Mouse (Mus musculus) heart, embryonic 11.5 days (tissue): ENCODE data around the gene Yap1. TPM values are rescaled to one million over a fixed set of nuclear protein-coding genes. Genes with fewer than 3 reads are reported as not detected.
A peak's percentile ranks its signal among the peaks of the same experiment; 100 is the strongest.

ENCODE experiments used
- ATAC-seq: fragments of 200-750 bp; cut with Nextera tagmentation; replicated peaks from 2 replicates; pipeline ENCODE4 v1.8.0; 2017; ENCODE audit warnings: moderate library complexity; ENCODE audit not compliant: insufficient number of reproducible peaks, low FRiP score, low TSS enrichment
- H3K27ac ChIP-seq: fragments of 300-500 bp; sonication (generic); 2 replicates; pipeline ENCODE4 v1.5.1; 2014; ENCODE audit warnings: mild to moderate bottlenecking, low read depth, low read length
- H3K27me3 ChIP-seq: fragments of 300-500 bp; sonication (generic); 2 replicates; pipeline ENCODE4 v1.6.1; 2014; ENCODE audit warnings: mild to moderate bottlenecking, low read length, mixed read lengths; ENCODE audit not compliant: control insufficient read depth, insufficient read depth
- H3K36me3 ChIP-seq: fragments of 300-500 bp; sonication (generic); 2 replicates; pipeline ENCODE4 v1.6.1; 2014; ENCODE audit warnings: mild to moderate bottlenecking, low read length, moderate library complexity, mixed read lengths; ENCODE audit not compliant: control insufficient read depth, insufficient read depth
- H3K4me1 ChIP-seq: fragments of 300-500 bp; sonication (generic); 2 replicates; pipeline ENCODE4 v1.6.1; 2014; ENCODE audit warnings: low read length; ENCODE audit not compliant: control insufficient read depth, insufficient read depth
- H3K4me2 ChIP-seq: fragments of 300-500 bp; sonication (generic); 2 replicates; pipeline ENCODE4 v1.6.1; 2014; ENCODE audit warnings: mild to moderate bottlenecking, moderate library complexity
- H3K4me3 ChIP-seq: fragments of 300-500 bp; sonication (generic); 2 replicates; pipeline ENCODE4 v1.5.1; 2014; ENCODE audit warnings: low read depth, low read length
- H3K9ac ChIP-seq: fragments of 300-500 bp; sonication (generic); 2 replicates; pipeline ENCODE4 v1.6.1; 2014; ENCODE audit warnings: mild to moderate bottlenecking, low read depth, low read length, moderate library complexity
- H3K9me3 ChIP-seq: fragments of 300-500 bp; sonication (generic); replicated peaks from 2 replicates; pipeline ENCODE4 v1.6.1; 2016; ENCODE audit warnings: low read length; ENCODE audit not compliant: control insufficient read depth
- WGBS: fragments of 180-500 bp; shearing (Covaris S2); extraction: QIAGEN DNeasy Blood & Tissue Kit; methylation state at CpG from one replicate; pipeline ENCODE4 v1.1.7; 2014; ENCODE audit not compliant: insufficient replicate concordance; 5-methylcytosine and 5-hydroxymethylcytosine counted together
- polyA plus RNA-seq: library from polyadenylated mRNA; unstranded; fragments of >200 nt; fragmentation: Nextera tagmentation; extraction: Ambion mirVana; gene quantifications from 2 replicates; pipeline ENCODE4 v1.2.1, GENCODE M21; 2014

The Yap1 gene
- polyA plus RNA-seq, 1 experiment from 2014 or later: 27.1 TPM

DNA sequence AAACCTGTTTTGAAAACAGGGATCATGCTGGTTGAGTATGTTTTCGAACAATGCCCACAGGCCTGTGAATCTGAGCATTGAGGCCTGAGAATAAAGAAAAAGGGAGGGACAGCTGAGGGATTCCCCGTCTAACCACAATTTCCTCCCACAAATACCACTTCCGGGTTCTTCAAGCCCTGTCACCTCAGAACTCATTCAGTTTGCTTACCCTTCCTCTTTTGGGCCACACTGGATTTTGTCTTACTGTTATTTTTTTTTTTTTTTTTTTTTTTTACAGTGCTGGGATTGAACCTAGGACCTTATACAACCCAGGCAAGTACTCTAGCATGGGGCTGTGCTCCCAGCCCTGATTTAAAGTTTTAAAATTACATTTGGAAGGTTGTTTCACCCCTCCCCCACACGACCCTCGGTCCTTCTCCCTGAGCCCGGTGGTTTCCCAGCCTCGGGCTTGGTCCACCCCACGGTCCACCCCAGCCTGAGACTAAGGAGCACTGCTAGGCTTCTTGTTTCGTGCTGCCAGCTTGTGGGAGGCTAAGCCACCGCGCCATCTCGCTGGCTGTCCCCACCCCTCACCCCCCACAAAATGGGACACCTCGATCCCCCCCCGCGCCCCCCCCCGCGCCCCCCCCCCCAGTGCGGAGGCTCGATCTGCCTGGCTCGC lies 13.0 kb upstream of the Yap1 start:
- Histone ChIP-seq H3K36me3 (no peaks in the 10 kb centered on the region), H3K4me2 (no peak overlapping the region), H3K4me1 (no peaks in the 10 kb centered on the region), H3K9me3 (no peaks in the 10 kb centered on the region), H3K27me3 (no peaks in the 10 kb centered on the region), H3K27ac (no peak overlapping the region), H3K4me3 (no peak overlapping the region), H3K9ac (no peak overlapping the region)
- ATAC-seq: no peak
- 42% methylated on average over 20 of the region's 20 CpGs for WGBS

DNA sequence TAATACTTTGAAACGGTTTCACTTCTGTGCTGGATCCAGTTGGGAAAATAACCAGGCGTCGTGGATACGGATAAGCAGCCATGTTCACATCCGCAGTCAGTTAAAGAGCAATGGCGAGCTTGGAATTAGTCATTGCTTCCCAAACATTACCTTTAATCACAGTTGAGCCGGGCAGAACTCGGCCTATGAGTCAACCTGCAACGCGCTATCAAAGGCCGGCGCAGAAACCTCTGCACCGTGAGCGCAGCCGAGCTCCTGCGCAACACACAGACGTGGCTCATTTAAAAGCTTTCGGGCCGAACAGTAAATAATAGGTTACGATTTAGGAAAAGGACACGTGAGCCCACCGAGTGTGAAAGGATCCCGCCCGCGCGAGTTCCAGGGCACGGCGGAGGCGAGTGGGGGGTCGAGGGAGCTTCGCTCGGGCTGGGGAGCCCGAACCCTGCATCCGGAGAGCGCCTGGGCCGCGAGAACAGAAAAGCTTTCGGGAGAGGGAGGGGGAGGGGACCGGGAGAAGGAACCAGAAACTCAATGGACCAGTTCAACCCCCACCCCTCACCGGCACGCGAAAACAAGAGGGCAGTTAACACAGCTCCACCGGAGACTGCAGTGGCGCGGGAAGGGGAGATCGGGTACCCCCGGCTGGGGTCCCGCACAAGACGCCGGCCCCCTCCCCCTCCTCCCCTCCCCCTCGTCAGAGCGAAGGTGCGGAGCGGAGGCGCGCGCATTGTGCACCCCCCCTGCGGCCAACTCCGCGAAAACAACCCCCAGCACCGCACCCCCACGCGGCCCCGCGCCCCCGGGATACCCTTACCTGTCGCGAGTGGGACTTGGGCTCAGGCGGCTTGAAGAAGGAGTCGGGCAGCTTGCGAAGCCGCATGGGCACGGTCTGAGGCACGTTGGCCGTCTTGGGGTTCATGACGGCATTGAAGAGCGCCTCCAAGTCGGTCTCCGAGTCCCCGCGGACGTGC lies 810 bp downstream of the Yap1 start:
- Histone ChIP-seq H3K27me3 (no peaks in the 10 kb centered on the region; the same call in 1 of the 2 replicates), H3K4me2 (peak overlapping the region; percentile 68), H3K9ac (peak overlapping the region; percentile 90), H3K9me3 (no peaks in the 10 kb centered on the region), H3K36me3 (peaks cover 11% of the 10 kb centered on the region; the same call in 1 of the 2 replicates), H3K4me1 (peaks cover 4% of the 10 kb centered on the region), H3K4me3 (peak overlapping the region; percentile 74), H3K27ac (peak overlapping the region; percentile 99)
- ATAC-seq: peak; percentile 48
- WGBS: under 1% methylated on average over 78 of the region's 82 CpGs

DNA sequence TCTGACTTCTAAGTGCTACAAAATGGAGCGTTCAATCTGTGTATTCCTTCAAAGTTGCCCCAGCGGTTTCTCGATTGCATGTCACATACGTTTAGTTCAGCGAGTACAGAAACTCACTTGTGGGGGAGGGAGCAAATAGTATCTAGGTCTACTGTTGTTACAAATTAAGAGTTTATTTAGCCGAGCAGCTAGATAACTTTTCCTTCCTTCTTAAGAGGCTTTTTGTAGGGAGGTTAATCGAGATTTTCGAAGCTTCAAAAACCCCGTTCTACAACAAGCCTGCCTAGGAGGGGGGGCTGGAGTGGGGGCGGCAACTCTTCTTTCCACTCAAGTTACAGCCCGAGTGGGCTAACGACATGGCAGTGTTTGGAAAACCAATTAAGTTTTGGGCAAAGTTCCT lies 1.6 kb downstream of the Yap1 start:
- ATAC-seq: no peak
- H3K4me2 ChIP-seq: peak overlapping the region; percentile 68
- no peaks in the 10 kb centered on the region for H3K9me3 ChIP-seq
- H3K27me3 ChIP-seq: no peaks in the 10 kb centered on the region; the same call in 1 of the 2 replicates
- H3K4me3 ChIP-seq: peak overlapping the region; percentile 74
- H3K9ac ChIP-seq: peak overlapping the region; percentile 90
- 2% methylated on average over 12 of the region's 12 CpGs for WGBS
- peaks cover 11% of the 10 kb centered on the region; the same call in 1 of the 2 replicates for H3K36me3 ChIP-seq
- peak overlapping the region; percentile 99; the same call in 1 of the 2 replicates for H3K27ac ChIP-seq
- H3K4me1 ChIP-seq: peaks cover 4% of the 10 kb centered on the region

DNA sequence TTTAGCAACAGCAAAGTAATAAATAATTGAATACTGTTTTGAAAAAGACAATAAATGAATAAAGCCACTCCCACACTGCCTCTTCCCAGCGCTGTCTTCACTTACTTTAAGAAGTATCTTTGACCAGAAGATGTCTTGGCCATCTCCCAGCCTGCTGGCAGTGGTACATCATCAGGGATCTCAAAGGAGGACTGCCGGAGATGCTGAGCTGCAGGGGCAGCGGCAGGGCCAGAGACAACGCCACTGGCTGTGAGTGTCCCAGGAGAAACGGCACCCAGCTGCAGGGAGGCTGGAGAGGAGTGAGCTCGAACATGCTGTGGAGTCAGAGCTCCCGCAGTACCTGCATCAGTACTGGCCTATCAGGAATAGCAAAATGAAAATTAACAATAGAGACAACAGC lies 3.0 kb downstream of the Yap1 start:
- Histone ChIP-seq H3K4me1 (peaks cover 4% of the 10 kb centered on the region), H3K36me3 (peaks cover 11% of the 10 kb centered on the region; the same call in 1 of the 2 replicates), H3K27me3 (no peaks in the 10 kb centered on the region; the same call in 1 of the 2 replicates), H3K4me2 (peak overlapping the region; percentile 39), H3K27ac (no peak overlapping the region), H3K4me3 (0 out of 2 replicates have a peak overlapping the region, but pooled peaks have one; percentile 5), H3K9me3 (no peaks in the 10 kb centered on the region), H3K9ac (no peak overlapping the region)
- 55% methylated on average over 7 of the region's 7 CpGs for WGBS
- ATAC-seq: no peak

DNA sequence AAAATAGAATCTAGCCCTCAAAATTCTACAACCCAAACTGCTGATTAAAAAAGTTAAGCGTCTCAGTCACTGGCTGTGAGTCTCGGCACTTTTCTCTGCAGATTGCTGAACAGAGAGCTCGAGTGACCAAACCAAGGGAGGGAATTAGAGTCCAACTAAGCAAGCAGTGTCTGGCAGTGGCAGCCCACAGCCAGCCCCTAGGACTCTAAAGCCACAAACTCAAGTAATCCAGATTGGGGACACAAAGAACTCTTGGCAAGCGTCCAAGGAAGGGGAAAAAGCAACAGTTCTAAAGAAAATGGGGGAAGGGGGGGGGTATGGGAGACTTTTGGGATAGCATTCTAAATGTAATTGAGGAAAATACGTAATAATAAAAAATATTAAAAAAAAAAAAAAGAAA lies 10.1 kb downstream of the Yap1 start:
- Histone ChIP-seq H3K4me2 (peak overlapping the region; percentile 22; the same call in 1 of the 2 replicates), H3K9me3 (no peaks in the 10 kb centered on the region), H3K9ac (no peak overlapping the region), H3K4me3 (no peak overlapping the region), H3K4me1 (peaks cover 32% of the 10 kb centered on the region), H3K27ac (peak overlapping the region; percentile 54; the same call in 1 of the 2 replicates), H3K36me3 (peaks cover 5% of the 10 kb centered on the region), H3K27me3 (no peaks in the 10 kb centered on the region)
- 71% methylated on average over 5 of the region's 5 CpGs for whole genome bisulfite sequencing
- 0 out of 2 replicates have a peak, but pooled peaks have one; percentile 47 for ATAC-seq

DNA sequence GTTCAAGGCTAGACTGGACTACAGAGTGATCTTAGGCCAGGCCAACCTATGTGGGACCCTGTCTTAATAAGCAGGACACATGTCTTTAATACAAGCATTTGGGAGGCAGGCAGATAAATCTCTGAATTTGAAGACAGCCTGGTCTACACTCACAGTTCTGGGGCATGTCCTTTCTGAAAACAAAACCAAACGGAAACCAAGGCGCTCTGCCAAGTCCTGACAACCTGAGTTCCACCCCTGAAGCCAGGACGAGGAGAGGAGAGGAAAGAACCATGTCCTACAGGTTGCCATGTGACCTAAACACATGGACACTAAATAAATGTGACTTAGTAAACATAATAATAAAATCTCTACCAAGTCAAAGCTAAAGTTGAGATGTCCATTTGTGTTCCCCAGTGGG lies 11.7 kb downstream of the Yap1 start:
- no peak for ATAC-seq
- Histone ChIP-seq H3K27ac (0 out of 2 replicates have a peak overlapping the region, but pooled peaks have one; percentile 29), H3K9ac (no peak overlapping the region), H3K4me3 (no peak overlapping the region), H3K9me3 (no peaks in the 10 kb centered on the region), H3K36me3 (peaks cover 9% of the 10 kb centered on the region), H3K4me1 (peaks cover 36% of the 10 kb centered on the region), H3K4me2 (no peak overlapping the region), H3K27me3 (no peaks in the 10 kb centered on the region)
- 48% methylated on average over 3 of the region's 3 CpGs for WGBS

DNA sequence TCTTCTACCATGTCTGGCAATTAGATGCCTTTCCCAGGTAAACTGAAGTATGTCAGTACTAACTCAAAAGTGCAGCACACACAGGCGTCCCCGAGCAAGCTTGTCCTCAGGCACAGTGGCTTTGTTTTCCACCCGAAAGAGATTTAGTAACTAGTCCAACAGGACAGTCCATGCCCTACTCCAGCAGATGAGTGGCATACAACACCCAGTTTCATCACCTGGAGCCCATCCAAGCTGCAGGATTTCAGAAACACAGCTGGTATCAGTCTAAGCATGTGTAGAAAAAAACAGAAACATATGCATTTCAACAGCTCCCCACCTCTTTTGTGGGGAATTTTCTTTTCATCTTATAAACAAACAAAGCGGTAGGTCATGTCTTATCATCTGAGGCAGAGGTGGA lies 13.5 kb downstream of the Yap1 start:
- no peak overlapping the region for H3K9ac ChIP-seq
- no peak overlapping the region for H3K4me3 ChIP-seq
- peaks cover 33% of the 10 kb centered on the region for H3K4me1 ChIP-seq
- WGBS: 73% methylated on average over 4 of the region's 4 CpGs
- H3K27me3 ChIP-seq: no peaks in the 10 kb centered on the region
- peaks cover 15% of the 10 kb centered on the region for H3K36me3 ChIP-seq
- no peaks in the 10 kb centered on the region for H3K9me3 ChIP-seq
- ATAC-seq: no peak
- no peak overlapping the region for H3K4me2 ChIP-seq
- H3K27ac ChIP-seq: no peak overlapping the region

DNA sequence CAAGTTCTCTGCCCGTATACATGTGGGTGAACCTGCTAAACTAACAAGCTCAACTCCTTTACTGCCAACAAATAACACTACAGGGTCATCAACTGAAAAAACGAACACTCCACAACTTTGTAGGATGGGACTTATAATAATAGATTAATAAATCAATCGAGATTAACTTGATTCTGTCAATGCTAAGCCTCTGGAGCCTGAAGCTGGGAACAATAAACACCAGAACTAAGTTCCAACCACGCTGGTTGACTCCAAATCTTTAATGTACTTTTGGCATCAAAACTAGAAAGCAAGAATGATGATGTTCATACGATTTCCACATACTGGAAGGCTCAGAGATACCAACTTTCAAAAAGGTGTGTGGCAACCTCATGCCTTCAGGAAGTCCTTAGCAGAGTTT lies 17.3 kb downstream of the Yap1 start:
- Histone ChIP-seq H3K27me3 (no peaks in the 10 kb centered on the region), H3K9me3 (no peaks in the 10 kb centered on the region), H3K4me2 (no peak overlapping the region), H3K9ac (no peak overlapping the region), H3K36me3 (peaks cover 10% of the 10 kb centered on the region), H3K27ac (no peak overlapping the region), H3K4me3 (no peak overlapping the region), H3K4me1 (peaks cover 38% of the 10 kb centered on the region)
- no peak for ATAC-seq
- 82% methylated on average over 5 of the region's 5 CpGs for WGBS
